Mouse (Mus musculus): ENCODE measurements around the gene Mmd2.

GRCm38 (mm10) chr5:142623080-142623479, 14.5 kb upstream of the Mmd2 start:
- TF ChIP-seq ZMIZ1 (IDR thresholded peaks at IDR 0.05; ENCODE audit: low read depth, low read length): no peak
- peak in 1 of 3 experiments; percentile 10; a peak in 2 of 6 replicates for TF ChIP-seq CTCF (IDR thresholded peaks at IDR 0.05 in 2 of 3, conservative IDR thresholded peaks at IDR 0.05 in 1 of 3; ENCODE audit: control insufficient read depth in 1 of 3, insufficient read depth in 1 of 3, low read depth in 2 of 3, low read length in 3 of 3, poor library complexity in 1 of 3, severe bottlenecking in 1 of 3)
- no peak for TF ChIP-seq EP300 (IDR thresholded peaks at IDR 0.05; ENCODE audit: low read depth in 1 of 2, low read length in 2 of 2)
- TF ChIP-seq POLR2AphosphoS2 (IDR thresholded peaks at IDR 0.05; ENCODE audit: low read length): no peak
- TF ChIP-seq ZC3H11A (IDR thresholded peaks at IDR 0.05; ENCODE audit: low read depth, low read length): no peak
- no peak for TF ChIP-seq CHD2 (IDR thresholded peaks at IDR 0.05; ENCODE audit: low read length)
- TF ChIP-seq RCOR1 (IDR thresholded peaks at IDR 0.05; ENCODE audit: low read depth, low read length): no peak
- no peak for TF ChIP-seq POLR2A (IDR thresholded peaks at IDR 0.05; ENCODE audit: control insufficient read depth in 1 of 2, insufficient read depth in 1 of 2, low read depth in 1 of 2, low read length in 2 of 2, poor library complexity in 1 of 2)
- no peak for TF ChIP-seq MXI1 (IDR thresholded peaks at IDR 0.05; ENCODE audit: low read depth, low read length)
- TF ChIP-seq JUND (IDR thresholded peaks at IDR 0.05; ENCODE audit: low read depth, low read length): no peak
- TF ChIP-seq GATA1 (IDR thresholded peaks at IDR 0.05; ENCODE audit: low read depth, low read length): no peak
- TF ChIP-seq MEF2A (IDR thresholded peaks at IDR 0.05; ENCODE audit: extremely low read depth, insufficient replicate concordance, low read depth, low read length, poor library complexity, severe bottlenecking): no peak
- TF ChIP-seq E2F4 (IDR thresholded peaks at IDR 0.05; ENCODE audit: borderline replicate concordance, low read depth, low read length): no peak
- no peak for TF ChIP-seq MAX (IDR thresholded peaks at IDR 0.05; ENCODE audit: low read length)

All from MEL (cell line).